Mouse (Mus musculus) hindbrain, embryonic 15.5 days (tissue): ENCODE data around the gene Naaladl2. TPM values are rescaled to one million over a fixed set of nuclear protein-coding genes. Genes with fewer than 3 reads are reported as not detected.
A peak's percentile ranks its signal among the peaks of the same experiment; 100 is the strongest.

Source experiments
- ATAC-seq: fragments of 200-750 bp; cut with Nextera tagmentation; 2 replicates; pipeline ENCODE4 v1.8.0; 2017; ENCODE audit warnings: low read depth, moderate number of reproducible peaks, moderate TSS enrichment; ENCODE audit not compliant: low FRiP score
- H3K27ac ChIP-seq: fragments of 300-500 bp; sonication (generic); replicated peaks from 2 replicates; pipeline ENCODE4 v1.5.1; 2015; ENCODE audit warnings: mild to moderate bottlenecking, inconsistent platforms
- H3K27me3 ChIP-seq: fragments of 300-500 bp; sonication (generic); 2 replicates; pipeline ENCODE4 v1.6.1; 2015; ENCODE audit warnings: control low read depth, inconsistent platforms
- H3K36me3 ChIP-seq: fragments of 300-500 bp; sonication (generic); 2 replicates; pipeline ENCODE4 v1.6.1; 2015; ENCODE audit warnings: control low read depth, inconsistent platforms
- H3K4me1 ChIP-seq: fragments of 300-500 bp; sonication (generic); replicated peaks from 2 replicates; pipeline ENCODE4 v1.6.1; 2015; ENCODE audit warnings: control low read depth, inconsistent platforms
- H3K4me2 ChIP-seq: fragments of 300-500 bp; sonication (generic); 2 replicates; pipeline ENCODE4 v1.6.1; 2015; ENCODE audit warnings: moderate library complexity, mild to moderate bottlenecking, inconsistent platforms
- H3K4me3 ChIP-seq: fragments of 300-500 bp; sonication (generic); 2 replicates; pipeline ENCODE4 v1.5.1; 2015; ENCODE audit warnings: mild to moderate bottlenecking, inconsistent platforms
- H3K9ac ChIP-seq: fragments of 300-500 bp; sonication (generic); 2 replicates; pipeline ENCODE4 v1.6.1; 2015; ENCODE audit warnings: inconsistent platforms
- H3K9me3 ChIP-seq: fragments of 300-500 bp; sonication (generic); 2 replicates; pipeline ENCODE4 v1.6.1; 2016; ENCODE audit warnings: control low read depth, inconsistent platforms
- WGBS: fragments of 180-500 bp; shearing (Covaris S2); methylation state at CpG from one replicate; pipeline ENCODE4 v1.1.7; 2015; 5-methylcytosine and 5-hydroxymethylcytosine counted together
- polyA plus RNA-seq: library from polyadenylated mRNA; unstranded; fragments of >200 nt; fragmentation: Nextera tagmentation; extraction: Ambion mirVana; gene quantifications from 2 replicates; pipeline ENCODE4 v1.2.1, GENCODE M21; 2015

Gene Naaladl2
- 0.66 and 0.79 TPM in 2 replicates for polyA plus RNA-seq

DNA sequence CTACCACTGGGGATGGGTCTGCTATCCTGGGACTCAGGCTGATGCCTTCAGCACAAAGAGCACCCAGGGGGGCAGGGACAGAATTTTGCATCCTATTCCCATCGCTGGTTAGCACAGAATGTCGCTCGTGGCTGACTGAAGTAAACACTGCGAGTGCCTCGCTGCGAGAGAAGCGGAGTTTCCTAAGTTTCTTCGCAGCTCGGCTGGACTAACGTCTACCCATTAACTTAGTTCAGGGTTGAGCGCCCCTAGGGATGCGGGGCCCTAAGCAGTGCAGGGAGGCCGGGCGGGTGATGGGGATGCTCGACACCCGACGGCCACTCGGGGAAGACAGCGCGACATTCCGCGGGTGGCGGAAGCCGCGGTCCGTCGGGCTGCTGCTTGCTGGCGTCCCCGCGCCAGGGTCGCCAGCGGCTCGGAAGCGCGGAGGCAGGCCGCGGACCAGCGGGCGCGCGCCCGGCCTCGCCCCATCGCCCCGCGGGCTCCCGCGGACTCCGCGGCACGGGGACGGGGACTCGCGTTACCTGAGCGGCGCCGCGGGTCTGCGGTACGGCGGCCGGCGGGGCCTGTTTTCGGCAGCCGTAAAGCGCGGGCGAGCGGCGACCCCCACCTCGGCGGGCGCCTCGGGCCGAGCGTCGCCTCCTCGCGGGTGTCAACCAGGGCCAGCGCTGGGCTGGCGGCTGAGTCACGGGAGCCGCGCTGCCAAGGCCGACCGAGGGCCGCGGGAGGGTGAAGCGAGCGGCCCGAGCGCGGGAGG, at the start of gene Naaladl2:
TSS of gene Naaladl2 (minus strand) at position 707 of the 757 bp plus-strand sequence.
- Histone ChIP-seq H3K4me2 (peak within 1 kb of the TSS; percentile 78), H3K4me1 (peaks cover 20% of the 10 kb centered on the region), H3K4me3 (peak within 1 kb of the TSS; percentile 72), H3K36me3 (no peaks in the 10 kb centered on the region), H3K27me3 (no peaks in the 10 kb centered on the region), H3K9ac (peak within 1 kb of the TSS; percentile 73), H3K9me3 (no peaks in the 10 kb centered on the region), H3K27ac (peak within 1 kb of the TSS; percentile 82)
- peak; percentile 95 for ATAC-seq
- WGBS: under 1% methylated on average over 93 of the region's 93 CpGs

DNA sequence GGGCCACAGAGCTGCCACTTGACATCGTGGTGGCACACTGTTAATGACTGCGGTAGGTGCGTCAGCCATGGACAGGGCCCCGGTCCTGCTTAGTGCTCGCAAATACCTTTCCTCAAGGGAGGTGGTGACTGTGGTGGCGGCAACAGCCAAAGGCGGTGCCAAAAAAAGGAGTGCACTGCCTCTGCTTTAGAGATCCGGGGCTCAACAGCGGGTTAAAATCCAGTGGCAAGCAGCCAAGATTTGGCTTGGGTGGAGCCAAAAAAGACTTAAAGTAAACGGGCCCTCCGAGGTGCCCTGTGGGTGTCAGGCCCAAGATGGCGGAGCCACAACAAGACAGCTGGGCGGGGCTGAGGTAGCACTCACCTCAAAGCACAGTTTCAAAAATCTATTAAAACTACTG, 7.7 kb upstream of the Naaladl2 start:
- Histone ChIP-seq H3K9me3 (peaks cover 12% of the 10 kb centered on the region), H3K4me3 (no peak overlapping the region), H3K27me3 (no peaks in the 10 kb centered on the region), H3K27ac (no peak overlapping the region), H3K4me2 (no peak overlapping the region), H3K9ac (no peak overlapping the region), H3K4me1 (no peaks in the 10 kb centered on the region), H3K36me3 (no peaks in the 10 kb centered on the region)
- 95% methylated on average over 13 of the region's 13 CpGs for WGBS
- ATAC-seq: no peak

DNA sequence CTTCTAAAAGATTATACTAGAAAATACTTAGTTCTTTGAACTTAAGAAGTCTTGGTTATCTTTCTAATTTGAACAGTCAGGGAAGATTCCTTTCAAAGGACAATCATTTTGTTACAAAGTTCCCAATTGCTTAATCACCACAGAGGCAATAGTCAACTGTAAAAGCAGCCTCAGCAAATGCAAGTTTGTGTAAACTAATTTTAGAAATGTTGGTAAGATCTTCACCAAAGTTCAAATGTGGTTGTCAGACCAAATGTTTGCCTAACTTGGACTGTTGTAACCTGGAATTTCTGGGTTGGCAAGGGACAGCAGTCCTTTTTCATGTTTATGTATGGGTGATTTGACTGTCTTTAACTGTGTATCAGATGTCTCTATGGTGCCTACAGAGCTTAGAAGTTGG, 3.2 kb upstream of the Naaladl2 start:
- Histone ChIP-seq H3K9me3 (peaks cover 8% of the 10 kb centered on the region), H3K4me1 (peaks cover 20% of the 10 kb centered on the region), H3K9ac (no peak overlapping the region), H3K4me3 (no peak overlapping the region), H3K27ac (no peak overlapping the region), H3K4me2 (no peak overlapping the region), H3K27me3 (no peaks in the 10 kb centered on the region), H3K36me3 (no peaks in the 10 kb centered on the region)
- no peak for ATAC-seq

DNA sequence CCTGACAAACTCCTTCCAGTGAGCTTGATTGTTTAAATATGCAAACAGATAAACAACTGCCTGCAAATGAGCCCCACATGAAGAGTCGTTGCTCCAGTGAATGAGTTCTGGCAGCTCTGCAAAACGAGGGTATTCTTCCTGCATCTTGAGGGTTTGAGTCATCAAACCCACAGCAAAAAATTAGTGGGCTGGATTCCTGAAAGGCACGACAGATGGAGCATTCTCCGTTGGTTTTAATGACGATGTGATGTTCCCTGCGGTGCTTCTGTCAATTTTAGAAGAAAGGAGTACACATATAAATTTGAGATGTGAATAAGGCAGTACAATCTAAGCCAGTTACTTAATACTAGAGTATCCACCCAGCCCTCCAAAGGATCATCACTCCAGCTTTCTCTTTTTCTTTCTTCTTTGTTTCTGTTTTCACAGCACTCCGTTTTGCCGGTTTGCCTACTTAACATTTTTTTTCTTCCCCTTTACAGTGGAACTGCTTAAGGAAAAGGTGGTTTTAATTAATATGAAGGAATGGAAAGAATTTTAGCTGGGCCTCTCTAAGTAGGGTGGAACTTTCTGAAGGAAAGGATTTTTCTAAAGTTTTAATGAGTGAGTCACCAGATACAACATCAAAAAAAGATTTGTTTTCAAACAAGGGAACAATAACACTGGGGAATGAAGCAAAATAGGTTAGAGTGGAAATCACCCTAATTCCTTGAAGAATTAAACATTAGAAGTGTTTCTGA, 1.1 kb upstream of the Naaladl2 start:
- Histone ChIP-seq H3K4me2 (peak overlapping the region; percentile 78), H3K4me3 (no peak overlapping the region), H3K9me3 (no peaks in the 10 kb centered on the region), H3K9ac (no peak overlapping the region), H3K4me1 (peaks cover 20% of the 10 kb centered on the region), H3K27me3 (no peaks in the 10 kb centered on the region), H3K27ac (peak overlapping the region; percentile 82), H3K36me3 (no peaks in the 10 kb centered on the region)
- ATAC-seq: no peak
- WGBS: 7% methylated on average over 8 of the region's 8 CpGs

DNA sequence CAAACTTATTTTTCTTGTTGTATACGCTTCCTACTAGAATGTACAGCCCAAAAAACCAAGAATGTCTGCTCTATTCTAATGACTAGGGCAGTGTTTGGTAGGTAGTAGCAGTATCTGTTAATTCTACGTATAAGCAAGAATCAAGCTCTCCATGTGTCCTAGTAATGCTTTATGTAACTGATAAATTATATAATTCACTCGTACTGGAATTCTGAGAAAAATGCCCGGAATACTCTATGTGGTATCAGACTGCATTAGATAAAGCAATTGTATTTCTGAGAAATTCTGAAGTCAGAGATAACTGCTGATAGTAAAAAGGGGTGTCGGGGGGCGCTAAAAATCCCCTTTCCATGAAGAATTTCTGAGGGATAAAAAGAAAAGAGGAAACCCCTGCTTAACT, 950 bp downstream of the Naaladl2 start:
- no peaks in the 10 kb centered on the region for H3K36me3 ChIP-seq
- H3K9me3 ChIP-seq: no peaks in the 10 kb centered on the region
- peaks cover 20% of the 10 kb centered on the region for H3K4me1 ChIP-seq
- no peaks in the 10 kb centered on the region for H3K27me3 ChIP-seq
- peak overlapping the region; percentile 82 for H3K27ac ChIP-seq
- 41% methylated on average over 6 of the region's 6 CpGs for WGBS
- peak overlapping the region; percentile 78 for H3K4me2 ChIP-seq
- ATAC-seq: no peak
- peak overlapping the region; percentile 72 for H3K4me3 ChIP-seq
- peak overlapping the region; percentile 73 for H3K9ac ChIP-seq

DNA sequence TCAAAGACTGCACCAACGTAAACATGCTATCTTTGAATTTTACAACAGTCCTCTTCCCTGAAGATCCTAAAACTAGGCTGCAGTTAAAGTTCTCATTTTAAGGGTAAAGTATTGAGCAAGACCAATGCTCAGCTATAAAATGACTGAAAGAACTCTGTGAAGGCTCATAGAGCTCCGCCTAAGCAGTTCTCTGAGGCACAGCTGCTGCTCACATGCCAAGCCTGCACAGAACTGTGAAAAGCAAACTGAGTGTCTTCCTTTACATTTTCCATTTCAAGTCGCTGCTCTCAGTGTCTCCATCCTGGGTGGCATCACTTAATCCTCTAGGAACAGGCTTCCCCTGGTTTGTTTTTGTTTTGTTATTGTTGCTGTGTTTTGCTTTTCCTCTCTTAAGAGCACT, 12.2 kb downstream of the Naaladl2 start:
- no peak overlapping the region for H3K4me3 ChIP-seq
- no peak for ATAC-seq
- no peak overlapping the region for H3K4me2 ChIP-seq
- H3K9me3 ChIP-seq: no peaks in the 10 kb centered on the region
- no peaks in the 10 kb centered on the region for H3K36me3 ChIP-seq
- no peak overlapping the region for H3K27ac ChIP-seq
- H3K9ac ChIP-seq: no peak overlapping the region
- no peaks in the 10 kb centered on the region for H3K27me3 ChIP-seq
- 50% methylated on average over 3 of the region's 3 CpGs for WGBS
- H3K4me1 ChIP-seq: no peaks in the 10 kb centered on the region

DNA sequence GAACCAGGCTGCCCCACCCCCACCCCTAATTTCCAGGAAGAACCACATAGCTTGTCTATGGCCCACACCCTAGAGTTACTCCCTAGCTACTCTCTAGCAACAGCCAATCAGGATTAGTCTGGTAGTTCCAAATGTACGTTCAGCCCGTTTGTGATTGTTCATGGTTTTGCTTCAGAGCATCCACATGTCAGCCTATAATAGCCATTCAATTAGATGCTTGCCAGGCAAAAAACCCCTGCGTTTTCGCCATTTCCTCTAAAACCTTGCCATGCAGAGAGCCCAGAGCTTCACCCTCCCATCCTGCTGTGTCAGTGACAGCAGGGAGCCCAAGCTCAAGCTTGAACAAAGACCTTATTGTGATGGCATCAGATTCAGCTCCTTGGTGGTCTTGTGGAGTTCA, 16.2 kb downstream of the Naaladl2 start:
- no peaks in the 10 kb centered on the region for H3K4me1 ChIP-seq
- no peaks in the 10 kb centered on the region for H3K36me3 ChIP-seq
- WGBS: 6% methylated on average over 4 of the region's 4 CpGs
- no peak overlapping the region for H3K4me2 ChIP-seq
- no peak for ATAC-seq
- H3K9ac ChIP-seq: no peak overlapping the region
- no peaks in the 10 kb centered on the region for H3K9me3 ChIP-seq
- H3K4me3 ChIP-seq: no peak overlapping the region
- H3K27ac ChIP-seq: no peak overlapping the region
- no peaks in the 10 kb centered on the region for H3K27me3 ChIP-seq

DNA sequence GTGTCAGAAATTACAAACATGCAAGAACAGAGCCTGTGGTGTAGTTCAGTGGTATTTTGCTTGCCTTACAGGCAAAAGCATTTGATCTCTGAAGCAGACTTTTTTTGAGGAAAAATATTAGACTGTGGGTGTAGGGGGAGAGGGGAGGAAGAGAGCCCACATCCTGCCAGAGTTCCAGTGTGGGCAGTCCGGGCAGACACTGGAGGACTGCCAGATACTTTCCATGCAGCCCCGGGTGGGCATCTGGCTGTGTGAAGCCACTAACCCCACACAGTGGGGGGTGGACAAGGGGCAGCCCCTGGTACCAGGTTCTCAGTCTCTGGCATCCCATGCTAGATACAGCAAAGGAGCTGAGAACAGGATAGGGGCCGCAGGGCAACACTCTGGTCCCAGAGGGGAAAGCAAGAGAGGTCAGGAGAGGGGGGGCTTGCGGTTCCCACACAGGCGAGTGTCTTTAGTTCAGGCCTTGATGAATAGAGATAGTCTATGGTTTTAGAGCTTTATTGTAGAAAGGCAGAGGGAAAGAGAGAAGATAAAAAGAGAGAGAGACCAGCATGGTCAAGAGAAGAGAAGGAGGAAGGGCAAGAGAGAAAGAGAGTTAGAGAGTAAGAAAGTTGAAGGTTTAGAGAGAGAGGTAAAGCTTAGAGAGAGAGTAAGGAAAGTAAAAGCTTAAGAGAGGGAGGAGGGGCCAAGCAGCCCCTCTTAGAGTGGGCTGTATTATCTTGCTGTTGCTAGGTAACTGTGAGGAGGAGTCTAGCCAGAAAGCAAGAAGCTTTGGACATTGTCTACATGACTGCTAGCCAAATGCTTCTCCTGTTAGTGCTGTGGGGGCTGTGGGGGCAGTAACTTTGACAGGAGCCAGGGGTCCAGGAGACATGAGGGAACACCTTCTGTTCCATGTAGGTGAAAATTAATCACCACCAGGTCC, 18.9 kb downstream of the Naaladl2 start:
- 0 out of 2 replicates have a peak, but pooled peaks have one; percentile 51 for ATAC-seq
- Histone ChIP-seq H3K4me3 (no peak overlapping the region), H3K36me3 (no peaks in the 10 kb centered on the region), H3K4me1 (no peaks in the 10 kb centered on the region), H3K9ac (no peak overlapping the region), H3K9me3 (no peaks in the 10 kb centered on the region), H3K4me2 (no peak overlapping the region), H3K27ac (no peak overlapping the region), H3K27me3 (no peaks in the 10 kb centered on the region)
- whole genome bisulfite sequencing: 14% methylated on average over 5 of the region's 5 CpGs

DNA sequence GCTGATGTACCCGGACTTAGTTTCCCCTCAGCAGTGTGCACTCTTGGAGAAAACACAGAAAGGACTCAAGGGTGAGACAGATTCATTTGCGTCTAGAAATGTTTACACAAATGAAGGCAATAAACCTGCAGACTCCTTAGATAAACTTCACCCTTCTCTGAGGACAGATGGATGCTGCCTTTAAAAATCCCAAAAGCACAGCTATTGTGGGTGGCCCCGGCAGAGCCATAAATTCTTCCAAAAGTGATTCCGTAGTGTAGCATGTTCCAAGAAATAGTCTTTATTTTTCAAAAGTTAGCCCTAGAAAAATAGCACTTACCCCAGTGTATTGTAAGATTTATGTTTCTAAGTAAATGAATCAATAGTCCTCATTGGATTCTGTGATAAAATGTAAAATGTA, 31.0 kb downstream of the Naaladl2 start:
- Histone ChIP-seq H3K4me2 (no peak overlapping the region), H3K36me3 (no peaks in the 10 kb centered on the region), H3K27ac (no peak overlapping the region), H3K4me3 (no peak overlapping the region), H3K27me3 (no peaks in the 10 kb centered on the region), H3K4me1 (no peaks in the 10 kb centered on the region), H3K9ac (no peak overlapping the region), H3K9me3 (no peaks in the 10 kb centered on the region)
- WGBS: 91% methylated on average over 4 of the region's 4 CpGs
- no peak for ATAC-seq

DNA sequence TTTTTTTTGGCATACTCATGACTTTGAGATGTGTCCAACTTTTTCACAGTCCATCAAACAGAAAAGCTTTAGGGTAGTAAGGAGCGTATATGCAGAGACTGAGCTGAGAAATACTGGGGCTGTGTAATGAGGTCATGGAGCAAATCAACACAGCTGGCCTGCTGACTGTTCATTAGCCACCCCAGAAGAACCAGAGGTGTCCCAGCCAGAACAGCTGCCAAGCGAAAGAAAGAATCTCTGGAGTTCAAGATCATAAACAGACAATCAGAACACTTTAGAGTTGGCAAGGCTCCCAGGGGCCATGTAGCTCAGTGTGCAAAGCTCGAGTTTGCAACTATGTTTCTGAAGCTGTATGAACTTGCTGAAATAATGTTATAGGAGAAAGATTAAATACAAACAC, 35.1 kb downstream of the Naaladl2 start:
- peak; percentile 74; the same call in 1 of the 2 replicates for ATAC-seq
- WGBS: 47% methylated on average over 3 of the region's 3 CpGs

DNA sequence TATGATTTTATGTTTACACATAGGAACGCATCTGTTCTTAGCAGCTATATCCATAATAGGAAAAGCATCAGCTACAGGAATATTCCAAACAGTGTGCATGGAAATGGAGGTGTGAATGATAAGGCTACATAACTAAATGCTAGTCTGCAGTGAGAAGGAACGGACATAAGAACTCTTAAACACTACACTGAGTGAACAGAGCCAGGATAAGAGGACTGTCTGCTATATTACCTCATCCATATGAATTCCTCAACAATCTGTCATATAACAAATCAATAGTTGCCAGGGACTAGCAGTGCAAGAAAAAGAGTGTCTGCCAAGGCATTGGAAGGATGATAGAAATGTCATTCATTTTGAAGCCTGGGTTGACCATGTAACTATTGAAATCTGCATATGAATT, 51.1 kb downstream of the Naaladl2 start:
- Histone ChIP-seq H3K9me3 (no peaks in the 10 kb centered on the region), H3K27me3 (no peaks in the 10 kb centered on the region), H3K36me3 (no peaks in the 10 kb centered on the region), H3K4me2 (no peak overlapping the region), H3K4me3 (no peak overlapping the region), H3K27ac (no peak overlapping the region), H3K9ac (no peak overlapping the region), H3K4me1 (no peaks in the 10 kb centered on the region)
- WGBS: 86% methylated on average over 2 of the region's 2 CpGs
- no peak for ATAC-seq

More for the DNA sequence above, 35.1 kb downstream of the Naaladl2 start:
- Histone ChIP-seq H3K36me3 (no peaks in the 10 kb centered on the region), H3K4me3 (no peak overlapping the region), H3K9me3 (no peaks in the 10 kb centered on the region), H3K4me2 (no peak overlapping the region), H3K4me1 (no peaks in the 10 kb centered on the region), H3K9ac (no peak overlapping the region), H3K27ac (no peak overlapping the region), H3K27me3 (no peaks in the 10 kb centered on the region)

DNA sequence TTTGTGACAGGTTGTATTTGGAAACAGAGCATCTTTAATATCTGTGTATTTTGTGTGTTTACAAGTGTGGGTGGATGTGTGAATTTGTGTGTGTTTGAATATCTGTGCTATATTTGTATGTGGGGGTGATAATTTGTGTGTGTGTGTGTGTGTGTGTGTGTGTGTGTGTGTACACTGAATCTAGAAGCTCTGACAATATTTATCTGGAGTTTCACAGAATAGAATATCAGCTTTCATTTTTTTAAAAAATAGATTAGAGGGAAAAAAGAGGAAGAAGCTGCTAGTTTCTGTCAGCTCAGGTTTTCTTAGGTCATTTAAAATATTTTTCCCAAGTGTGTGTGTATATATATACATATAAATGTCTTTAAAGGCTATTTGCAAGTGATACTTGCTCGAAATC, 68.3 kb downstream of the Naaladl2 start:
- Histone ChIP-seq H3K27me3 (no peaks in the 10 kb centered on the region), H3K4me2 (no peak overlapping the region), H3K4me1 (no peaks in the 10 kb centered on the region), H3K36me3 (no peaks in the 10 kb centered on the region), H3K4me3 (no peak overlapping the region), H3K9me3 (no peaks in the 10 kb centered on the region), H3K27ac (no peak overlapping the region), H3K9ac (no peak overlapping the region)
- 94% methylated on average over 1 of the region's 1 CpGs for WGBS
- no peak for ATAC-seq
